Mouse (Mus musculus) E14TG2a.4 (cell line): ENCODE data around the gene Csdc2.
A peak's percentile ranks its signal among the peaks of the same experiment; 100 is the strongest.
"Not testable (repeated sequence)": the region's sequence is repeated elsewhere in the genome, so short reads cannot be mapped to it uniquely, and the experiment has no call there.

ENCODE experiments used
- CTCF ChIP-seq: conservative IDR thresholded peaks from 2 replicates; pipeline ENCODE4 v1.5.1; 2014; ENCODE audit warnings: low read length
- NANOG ChIP-seq: IDR thresholded peaks from 2 replicates; pipeline ENCODE4 v1.6.1; 2014; ENCODE audit warnings: borderline replicate concordance, low read length, mixed read lengths

GRCm38 (mm10) chr15:81908767-81909166 is 27.8 kb upstream of the Csdc2 start:
- TF ChIP-seq CTCF: peak; percentile 28
- TF ChIP-seq NANOG: not testable (repeated sequence)
